Mouse (Mus musculus) mouse embryonic stem cell (cell line): ENCODE measurements around the gene Prkd1.

Experiments used
- in situ Hi-C, 2 experiments: fragments of 300-500 bp; cut with MboI; formaldehyde crosslinking; loops; 1 replicate in 1 of 2; 3 replicates in 1 of 2; pipeline ENCODE4 v1.14.3; 2019 to 2020; ENCODE audit warnings: low sequenced_read_pairs in 2 of 2, low pct_unique_long_range_greater_than_20kb in 1 of 2, mixed read lengths in 1 of 2; ENCODE audit not compliant: unreplicated experiment in 1 of 2

Gene Prkd1

DNA sequence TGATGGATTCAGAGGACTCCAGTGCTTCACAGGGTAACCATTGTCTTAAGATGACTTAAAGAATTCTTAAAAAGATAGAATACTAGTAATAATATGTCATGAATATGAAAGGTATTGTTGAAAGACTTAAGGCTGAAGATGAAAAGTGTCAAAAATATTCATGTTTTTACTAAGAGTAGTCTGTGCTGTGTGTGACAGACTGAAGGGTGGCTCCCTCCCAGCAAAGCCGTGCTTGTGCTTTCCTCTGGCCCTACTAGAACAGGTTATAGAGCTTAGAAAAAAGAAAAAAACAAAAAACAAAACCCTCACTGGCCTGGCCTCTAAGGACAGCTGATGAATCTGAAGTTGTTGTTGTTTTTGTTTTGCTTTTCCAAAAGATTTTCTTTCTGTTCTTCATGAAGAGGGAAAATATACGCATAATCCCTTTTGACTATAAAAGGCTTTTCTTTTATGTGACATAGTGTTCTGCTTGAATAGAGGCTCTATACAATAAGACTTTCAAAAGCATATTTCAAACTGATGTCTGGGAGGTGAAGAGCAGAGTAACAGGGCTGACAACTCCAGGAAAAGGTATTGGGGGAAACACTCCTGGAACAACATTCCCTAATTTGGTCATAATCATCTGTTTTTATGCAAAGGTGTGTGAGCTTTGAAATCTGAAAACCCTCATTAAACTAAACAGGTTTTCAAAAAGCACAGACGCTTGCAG, 148.9 kb downstream of the Prkd1 start:
- in situ Hi-C loops: no loop called here

DNA sequence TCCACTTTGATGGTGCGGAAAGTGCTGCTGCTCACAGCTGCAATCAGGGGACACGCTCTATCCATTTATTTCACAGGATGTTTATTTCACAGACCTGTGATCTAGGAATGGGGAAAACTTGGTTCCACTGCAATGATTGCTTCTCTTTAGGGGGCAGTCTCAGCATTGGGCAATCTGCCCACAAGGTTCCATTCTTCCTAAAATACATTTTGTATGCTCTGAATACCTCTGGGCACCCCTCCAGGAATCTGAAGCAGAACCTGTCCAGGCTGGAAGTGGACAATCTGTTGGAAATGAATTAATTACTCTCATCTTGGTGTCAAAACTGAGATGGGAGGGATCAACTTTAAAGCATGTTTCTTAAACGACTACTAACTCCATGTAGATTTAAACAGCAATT, 152.9 kb downstream of the Prkd1 start:
- in situ Hi-C loops: no loop called here

GRCm38 (mm10) chr12:50479784-50480183, 169.1 kb downstream of the Prkd1 start:
- in situ Hi-C loops: no loop called here

GRCm38 (mm10) chr12:50457151-50457550, 191.7 kb downstream of the Prkd1 start:
- in situ Hi-C loops: no loop called here

- in situ Hi-C loops: no loop called here
Measured at GRCm38 (mm10) chr12:50451761-50452160, 197.1 kb downstream of the Prkd1 start.

- in situ Hi-C loops: no loop called here
Measured at GRCm38 (mm10) chr12:50436660-50437059, 212.2 kb downstream of the Prkd1 start.

DNA sequence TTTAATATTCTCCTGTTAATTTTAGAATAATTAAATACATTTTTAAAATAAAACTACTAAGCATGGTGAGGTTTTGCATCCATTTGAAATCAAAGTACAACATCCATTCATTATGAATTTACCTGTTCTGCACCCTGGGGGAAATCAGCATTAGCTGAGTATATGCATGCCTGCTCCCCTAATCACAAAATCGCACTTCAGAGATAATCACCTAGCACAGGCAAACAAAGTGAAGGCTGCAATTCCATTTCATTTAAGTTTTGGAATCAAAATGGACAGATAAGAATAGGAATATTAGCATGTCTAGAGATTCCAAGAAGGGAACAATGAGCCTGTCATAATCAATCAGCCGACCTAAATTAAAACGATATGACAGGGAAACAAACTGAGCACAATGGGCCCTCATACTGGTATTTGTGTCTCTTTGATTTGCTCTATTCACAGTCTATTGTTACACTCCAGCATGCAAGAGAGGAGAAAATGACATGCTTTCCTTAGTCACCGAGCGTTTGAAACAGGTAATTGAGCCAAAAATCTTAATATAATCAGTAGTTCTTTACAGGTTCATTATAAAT, 218.7 kb downstream of the Prkd1 start:
- in situ Hi-C loops: no loop called here

DNA sequence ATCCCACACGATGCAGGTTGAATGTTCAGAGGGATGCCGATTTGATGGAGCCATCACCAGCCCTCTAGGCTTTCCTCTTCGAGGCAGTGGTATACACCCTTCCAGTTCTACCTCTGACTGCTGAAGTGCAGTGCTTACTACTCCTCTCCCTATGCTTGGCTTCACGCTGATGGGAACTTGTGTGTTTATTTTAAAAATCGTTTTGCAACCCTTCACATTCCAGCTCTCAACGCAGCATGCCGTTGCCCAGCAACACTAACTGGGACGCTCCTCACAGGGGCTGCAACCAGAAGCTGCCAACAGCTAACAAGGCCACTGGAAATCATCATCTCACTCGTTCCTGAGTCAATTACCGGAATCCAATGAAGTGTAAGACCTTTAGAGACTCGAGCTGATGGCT, 296.5 kb downstream of the Prkd1 start:
- in situ Hi-C loops: no loop called here

DNA sequence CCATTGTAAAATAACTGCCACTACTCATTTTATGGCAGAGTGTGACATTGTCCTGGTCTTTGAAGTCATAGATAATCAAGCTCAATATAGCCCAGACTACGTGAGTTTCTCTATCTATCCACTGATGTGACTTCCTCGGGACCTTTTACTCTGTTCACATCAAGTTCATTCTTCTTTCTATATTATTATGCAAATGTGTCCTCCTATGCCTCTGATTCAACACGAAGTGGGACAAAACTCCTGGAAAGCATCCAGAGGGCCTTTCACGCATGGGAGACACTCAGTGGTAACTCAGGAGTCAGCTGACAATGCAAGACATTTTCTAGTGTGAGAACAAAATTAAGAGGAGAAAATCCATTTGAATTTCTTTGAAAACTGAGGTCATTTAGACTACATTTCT, 315.7 kb downstream of the Prkd1 start:
- in situ Hi-C loops: no loop called here

DNA sequence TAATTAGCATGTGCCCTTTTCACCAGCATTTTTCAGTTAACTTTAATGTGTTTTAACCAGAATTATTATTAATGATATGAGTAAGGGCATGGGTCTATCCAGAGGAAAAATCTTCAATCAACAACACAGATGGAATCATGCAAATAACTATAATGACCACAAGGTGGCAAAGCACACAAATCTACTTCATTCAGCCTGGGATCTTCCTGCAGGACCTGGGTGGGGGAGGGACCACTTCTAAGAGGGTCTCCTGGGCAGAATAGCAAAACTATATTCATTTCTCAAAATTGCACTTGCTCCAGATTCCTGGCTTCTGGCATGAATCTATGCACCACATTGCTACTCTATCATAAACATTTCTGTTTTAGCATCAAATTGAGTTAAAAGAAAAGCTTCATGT, 334.3 kb downstream of the Prkd1 start:
- in situ Hi-C loops: loop anchor here in 1 of 2 experiments (25.0 kb wide), 1 partner anchor 623 kb away; no protein-coding TSS in a partner anchor

- in situ Hi-C loops: loop anchor here in 1 of 2 experiments (25.0 kb wide), 1 partner anchor 628 kb away; no protein-coding TSS in a partner anchor
Measured at GRCm38 (mm10) chr12:50309276-50309675, 339.6 kb downstream of the Prkd1 start.

DNA sequence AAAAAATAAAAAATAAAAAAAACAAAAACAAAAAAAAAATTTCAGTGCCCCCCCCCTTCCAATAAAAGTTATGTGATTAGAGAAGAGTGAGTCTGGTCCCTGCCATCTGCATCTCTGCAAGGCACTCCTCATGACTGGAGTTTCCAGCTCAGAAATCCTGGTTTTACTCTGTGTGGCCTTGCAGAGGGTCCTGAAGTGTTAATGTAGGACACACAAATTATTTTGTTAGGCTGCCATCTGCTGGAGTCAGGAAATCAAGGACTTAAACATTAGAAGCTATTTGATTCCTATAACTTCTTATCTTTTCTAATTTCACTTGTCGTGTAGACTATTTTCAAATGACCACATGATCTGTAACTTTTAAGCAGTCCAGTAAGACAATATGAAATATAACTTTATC, 347.6 kb downstream of the Prkd1 start:
- in situ Hi-C loops: loop anchor here in 1 of 2 experiments (25.0 kb wide), 1 partner anchor 636 kb away; no protein-coding TSS in a partner anchor

DNA sequence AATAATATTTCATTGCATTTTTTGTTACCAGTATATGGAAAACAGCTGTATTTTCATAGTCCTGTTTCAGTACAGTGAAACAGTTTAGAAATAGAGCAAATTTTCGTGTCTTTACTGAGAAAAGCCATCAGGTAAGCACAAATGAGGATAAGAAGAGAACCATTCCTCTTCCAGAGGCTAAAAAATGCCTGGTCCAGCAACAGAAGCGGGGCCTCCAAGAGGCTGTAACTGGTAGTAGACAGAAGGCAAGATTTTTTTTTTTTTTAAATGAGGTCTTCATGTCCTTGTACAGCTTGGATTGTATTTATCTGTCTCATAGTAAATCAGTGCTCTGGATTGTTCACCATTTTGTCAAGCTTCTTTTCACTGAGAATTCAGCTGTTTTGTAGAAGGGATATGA, 352.8 kb downstream of the Prkd1 start:
- in situ Hi-C loops: no loop called here

- in situ Hi-C loops: no loop called here
Measured at GRCm38 (mm10) chr12:50295549-50295948, 353.3 kb downstream of the Prkd1 start.

DNA sequence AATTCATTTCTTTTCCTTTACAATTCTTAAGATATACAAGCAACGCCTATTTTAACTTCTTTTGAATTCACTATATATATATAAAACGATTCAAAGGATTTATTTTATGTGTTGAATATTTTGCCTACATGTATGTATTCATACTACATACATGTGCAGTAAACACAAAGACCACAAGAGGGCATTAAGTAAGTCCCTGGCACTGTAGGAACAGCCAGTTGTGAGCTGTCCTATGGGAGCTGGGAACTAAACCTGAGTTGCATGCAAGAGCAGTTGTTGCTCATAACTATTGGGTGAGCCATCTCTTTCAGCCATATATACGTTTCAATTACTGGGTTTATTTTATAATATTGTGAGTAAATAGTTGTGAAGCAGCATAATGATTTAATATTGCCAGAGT, 356.1 kb downstream of the Prkd1 start:
- in situ Hi-C loops: no loop called here
